Mouse (Mus musculus): ENCODE results near the gene Myo1d. TPM values are rescaled to one million over a fixed set of nuclear protein-coding genes. Genes with fewer than 3 reads are reported as not detected.

Gene Myo1d
- polyA plus RNA-seq, 2 experiments, result 3.3 to 7.5 TPM

DNA sequence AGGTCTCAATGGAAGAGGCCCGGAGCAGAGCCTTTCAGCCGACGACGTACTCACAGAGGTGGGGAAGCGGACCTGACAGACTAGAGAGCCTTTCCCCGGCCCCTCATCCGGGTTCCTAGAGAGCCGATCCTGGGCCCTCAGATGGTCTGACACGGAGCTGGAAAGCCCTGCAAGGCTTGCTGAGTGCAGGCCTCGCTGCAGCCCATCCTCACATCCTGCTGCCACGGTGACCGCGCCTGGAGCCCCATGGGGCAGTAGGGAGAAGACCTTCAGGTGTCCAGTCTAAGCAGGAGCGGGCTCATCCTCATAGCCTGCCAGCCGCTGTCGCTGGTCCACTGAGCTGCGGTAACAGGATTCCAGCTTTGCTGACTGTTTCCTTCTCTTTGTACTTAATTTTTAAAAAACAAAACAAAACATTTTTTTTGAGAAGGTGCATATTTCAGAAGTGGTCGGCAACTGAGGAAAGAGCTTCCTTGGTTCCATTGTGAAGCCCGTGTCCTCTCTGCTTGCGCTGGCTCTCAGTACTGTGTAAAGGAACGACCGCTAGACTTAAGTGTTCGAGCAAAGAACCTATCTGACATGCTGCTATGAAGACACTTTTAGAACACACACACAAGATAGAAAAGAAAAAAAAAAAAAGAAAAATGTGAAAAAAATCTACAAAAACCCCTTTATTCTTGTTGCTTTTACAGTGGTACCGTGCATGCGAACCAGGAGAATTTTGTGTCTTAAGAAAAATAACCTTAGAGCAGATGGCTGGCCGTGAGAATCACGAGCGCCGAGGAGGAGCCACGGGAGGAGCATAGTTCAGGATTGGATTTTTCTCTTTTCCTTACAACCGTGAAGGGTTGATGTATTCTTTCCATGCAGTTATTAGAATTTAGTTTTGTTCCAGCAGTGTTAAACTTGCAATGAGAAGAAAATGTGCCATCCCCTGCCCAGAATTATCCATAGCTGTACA is 299.6 kb downstream of the Myo1d start:
- ATAC-seq (ENCODE audit: insufficient read depth), result no peak
- no peak overlapping the region for H3K4me2 ChIP-seq (ENCODE audit: low read depth)
- H3K9me3 ChIP-seq (ENCODE audit: control insufficient read depth, low read length), result no peaks in the 10 kb centered on the region
- H3K27me3 ChIP-seq (ENCODE audit: control insufficient read depth, insufficient read depth, low read length), result no peaks in the 10 kb centered on the region; the same call in 1 of the 2 replicates
- no peak overlapping the region for H3K4me3 ChIP-seq (ENCODE audit: insufficient read depth in 1 of 2, low read depth in 2 of 2, low read length in 2 of 2)
- H3K9ac ChIP-seq (replicated peaks), result no peak overlapping the region
- no peak overlapping the region for H3K27ac ChIP-seq
- TF ChIP-seq CTCF (IDR thresholded peaks at IDR 0.05; ENCODE audit: low read depth) (no peak), EP300 (IDR thresholded peaks at IDR 0.05; ENCODE audit: low read depth) (no peak)
- peaks cover 7 to 8% of the 10 kb centered on the region in 2 experiments; a peak in 2 of 4 replicates for H3K4me1 ChIP-seq (replicated peaks; ENCODE audit: control insufficient read depth in 2 of 2, insufficient read depth in 2 of 2, low read length in 1 of 2)
- H3K36me3 ChIP-seq (replicated peaks; ENCODE audit: control insufficient read depth, insufficient read depth, low read depth), result no peaks in the 10 kb centered on the region
- DNase-seq (ENCODE audit: low read depth in 3 of 3, low spot score in 3 of 3), result no peak
- WGBS (ENCODE audit: insufficient replicate concordance), result 84% methylated on average over 31 of the region's 31 CpGs

GRCm38 (mm10) chr11:80479425-80479824 is 300.4 kb downstream of the Myo1d start:
- Histone ChIP-seq H3K27ac (no peak overlapping the region), H3K4me1 (replicated peaks; ENCODE audit: control insufficient read depth in 2 of 2, insufficient read depth in 2 of 2, low read length in 1 of 2) (peaks cover 7 to 8% of the 10 kb centered on the region in 2 experiments; a peak in 2 of 4 replicates), H3K9me3 (ENCODE audit: control insufficient read depth, low read length) (no peaks in the 10 kb centered on the region), H3K9ac (replicated peaks) (no peak overlapping the region), H3K4me2 (ENCODE audit: low read depth) (no peak overlapping the region), H3K36me3 (replicated peaks; ENCODE audit: control insufficient read depth, insufficient read depth, low read depth) (no peaks in the 10 kb centered on the region), H3K27me3 (ENCODE audit: control insufficient read depth, insufficient read depth, low read length) (no peaks in the 10 kb centered on the region; the same call in 1 of the 2 replicates), H3K4me3 (ENCODE audit: insufficient read depth in 1 of 2, low read depth in 2 of 2, low read length in 2 of 2) (no peak overlapping the region)
- ATAC-seq (ENCODE audit: insufficient read depth) (no peak), DNase-seq (ENCODE audit: low read depth in 3 of 3, low spot score in 3 of 3) (no peak)
- TF ChIP-seq EP300 (IDR thresholded peaks at IDR 0.05; ENCODE audit: low read depth) (no peak), CTCF (IDR thresholded peaks at IDR 0.05; ENCODE audit: low read depth) (no peak)
- 64% methylated on average over 5 of the region's 5 CpGs for WGBS (ENCODE audit: insufficient replicate concordance)

DNA sequence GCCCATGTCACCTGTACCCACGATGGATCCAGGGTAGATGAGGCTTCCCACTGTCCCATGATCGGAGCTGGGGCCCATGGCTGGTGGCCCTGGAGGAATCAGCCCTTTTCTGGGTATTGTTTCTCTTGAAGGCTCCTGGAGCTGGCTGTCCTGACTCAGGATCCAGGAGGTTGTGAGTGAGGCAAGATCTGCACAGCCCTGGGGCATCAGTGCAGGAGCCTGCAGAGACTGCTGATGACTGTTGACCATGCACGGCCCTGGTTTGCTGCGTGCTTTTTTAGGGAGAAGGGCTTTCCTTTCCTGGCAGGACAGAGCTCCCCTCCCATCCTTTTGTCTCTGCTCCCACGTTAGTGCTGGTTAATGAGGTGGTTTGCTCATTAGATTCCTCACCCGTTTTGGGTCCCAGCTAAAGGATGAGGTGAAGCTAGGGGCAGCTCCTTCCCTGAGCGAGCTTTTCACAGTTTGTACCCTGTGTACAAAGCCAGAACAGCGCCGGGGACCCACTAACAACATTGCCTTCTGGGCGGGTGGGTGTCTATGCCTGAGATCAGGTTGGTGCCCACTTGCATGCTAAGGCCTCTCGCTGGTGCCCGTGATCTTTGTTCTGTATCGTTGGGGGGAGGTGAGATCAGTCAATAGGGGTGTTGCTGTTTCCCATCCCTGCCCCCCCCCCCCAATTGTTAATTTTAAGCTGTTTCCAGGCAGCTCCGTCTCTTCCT is 301.0 kb downstream of the Myo1d start:
- no peaks in the 10 kb centered on the region; the same call in 1 of the 2 replicates for H3K27me3 ChIP-seq (ENCODE audit: control insufficient read depth, insufficient read depth, low read length)
- 81% methylated on average over 14 of the region's 14 CpGs for WGBS (ENCODE audit: insufficient replicate concordance)
- no peak overlapping the region for H3K4me2 ChIP-seq (ENCODE audit: low read depth)
- no peaks in the 10 kb centered on the region; the same call in 1 of the 2 replicates for H3K36me3 ChIP-seq (replicated peaks; ENCODE audit: control insufficient read depth, insufficient read depth, low read depth)
- H3K9me3 ChIP-seq (ENCODE audit: control insufficient read depth, low read length), result no peaks in the 10 kb centered on the region
- no peak overlapping the region for H3K4me3 ChIP-seq (ENCODE audit: insufficient read depth in 1 of 2, low read depth in 2 of 2, low read length in 2 of 2)
- no peak for DNase-seq (ENCODE audit: low read depth in 3 of 3, low spot score in 3 of 3)
- H3K27ac ChIP-seq, result no peak overlapping the region
- no peak for ATAC-seq (ENCODE audit: insufficient read depth)
- no peak overlapping the region for H3K9ac ChIP-seq (replicated peaks)
- TF ChIP-seq CTCF (IDR thresholded peaks at IDR 0.05; ENCODE audit: low read depth) (no peak), EP300 (IDR thresholded peaks at IDR 0.05; ENCODE audit: low read depth) (no peak)
- peaks cover 7 to 8% of the 10 kb centered on the region in 2 experiments; a peak in 2 of 4 replicates for H3K4me1 ChIP-seq (replicated peaks; ENCODE audit: control insufficient read depth in 2 of 2, insufficient read depth in 2 of 2, low read length in 1 of 2)

DNA sequence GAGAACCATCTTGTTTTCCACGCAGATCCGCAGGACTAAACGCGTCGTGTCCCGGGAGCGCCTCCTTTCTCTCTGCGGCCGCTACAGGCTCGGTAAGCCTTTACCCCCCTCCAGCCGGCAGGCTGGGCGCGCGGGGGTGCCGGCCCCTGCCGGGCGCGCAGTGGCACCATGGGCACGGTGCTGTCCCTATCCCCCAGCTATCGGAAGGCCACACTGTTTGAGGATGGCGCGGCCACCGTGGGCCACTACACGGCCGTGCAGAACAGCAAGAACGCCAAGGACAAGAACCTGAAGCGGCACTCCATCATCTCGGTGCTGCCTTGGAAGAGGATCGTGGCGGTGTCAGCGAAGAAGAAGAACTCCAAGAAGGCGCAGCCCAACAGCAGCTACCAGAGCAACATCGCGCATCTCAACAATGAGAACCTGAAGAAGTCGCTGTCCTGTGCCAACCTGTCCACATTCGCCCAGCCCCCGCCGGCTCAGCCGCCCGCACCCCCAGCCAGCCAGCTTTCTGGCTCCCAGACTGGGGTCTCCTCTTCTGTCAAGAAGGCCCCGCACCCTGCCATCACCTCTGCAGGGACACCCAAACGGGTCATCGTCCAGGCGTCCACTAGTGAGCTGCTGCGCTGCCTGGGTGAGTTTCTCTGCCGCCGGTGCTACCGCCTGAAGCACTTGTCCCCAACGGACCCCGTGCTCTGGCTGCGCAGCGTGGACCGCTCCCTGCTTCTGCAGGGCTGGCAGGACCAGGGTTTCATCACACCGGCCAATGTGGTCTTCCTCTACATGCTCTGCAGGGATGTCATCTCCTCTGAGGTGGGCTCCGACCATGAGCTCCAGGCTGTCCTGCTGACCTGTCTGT is 302.3 kb downstream of the Myo1d start:
- DNase-seq (ENCODE audit: low read depth in 3 of 3, low spot score in 3 of 3) (no peak), ATAC-seq (ENCODE audit: insufficient read depth) (peak; percentile 3; the same call in 1 of the 2 replicates)
- TF ChIP-seq EP300 (IDR thresholded peaks at IDR 0.05; ENCODE audit: low read depth), result no peak
- TF ChIP-seq CTCF (IDR thresholded peaks at IDR 0.05; ENCODE audit: low read depth), result no peak
- 22% methylated on average over 55 of the region's 55 CpGs for WGBS (ENCODE audit: insufficient replicate concordance)
- Histone ChIP-seq H3K36me3 (replicated peaks; ENCODE audit: control insufficient read depth, insufficient read depth, low read depth) (peaks cover 8% of the 10 kb centered on the region), H3K27me3 (ENCODE audit: control insufficient read depth, insufficient read depth, low read length) (no peaks in the 10 kb centered on the region; the same call in 1 of the 2 replicates), H3K9ac (replicated peaks) (peak overlapping the region; percentile 23), H3K4me1 (replicated peaks; ENCODE audit: control insufficient read depth in 2 of 2, insufficient read depth in 2 of 2, low read length in 1 of 2) (peaks cover 7 to 8% of the 10 kb centered on the region in 2 experiments; a peak in 2 of 4 replicates), H3K27ac (no peak overlapping the region), H3K4me3 (ENCODE audit: insufficient read depth in 1 of 2, low read depth in 2 of 2, low read length in 2 of 2) (peak overlapping the region; percentile 53 to 63), H3K4me2 (ENCODE audit: low read depth) (peak overlapping the region; percentile 94), H3K9me3 (ENCODE audit: control insufficient read depth, low read length) (no peaks in the 10 kb centered on the region)

Measured in liver, embryonic 14.5 days (tissue).